Mouse (Mus musculus): ENCODE measurements at regions not wholly inside any gene's neighbourhood (a gene's known extent, or its start where the extent isn't known, plus 50 kb on each side); places are given as distances from the start of the nearest gene placed in this dataset.

DNA sequence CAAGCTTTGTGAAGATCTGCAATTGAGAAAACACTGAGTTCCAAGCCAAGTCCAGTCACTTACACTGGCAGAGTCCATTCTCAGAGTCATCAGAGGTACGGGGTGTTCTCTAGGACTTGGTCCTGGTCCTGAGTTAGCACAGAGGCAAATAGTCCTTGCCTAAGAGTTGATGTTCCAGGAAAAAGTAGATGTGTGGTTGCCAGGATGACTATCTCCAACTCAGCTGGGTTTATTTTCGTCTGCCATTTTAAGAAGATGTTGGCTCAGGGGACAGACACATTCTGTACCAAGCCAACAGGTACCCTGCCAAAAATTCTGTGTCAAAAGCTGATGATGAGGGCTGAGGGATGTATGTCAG, 89.6 kb upstream of the Tbl1xr1 start:
- TF ChIP-seq POLR2A (IDR thresholded peaks at IDR 0.05; ENCODE audit: low read depth, low read length) (no peak), CTCF (IDR thresholded peaks at IDR 0.05; ENCODE audit: borderline replicate concordance, insufficient read depth, low read length) (no peak)

Data from embryonic fibroblast, embryonic 13.5 days (primary cell).